Mouse (Mus musculus): Measurements from ENCODE around the gene Gm28490. TPM values are rescaled to one million over a fixed set of nuclear protein-coding genes. Genes with fewer than 3 reads are reported as not detected.
"Not testable (repeated sequence)": the region's sequence is repeated elsewhere in the genome, so short reads cannot be mapped to it uniquely, and the experiment has no call there.

Gm28490 gene
- not detected in 2 replicates for polyA plus RNA-seq (2012; rRNA removed)

DNA sequence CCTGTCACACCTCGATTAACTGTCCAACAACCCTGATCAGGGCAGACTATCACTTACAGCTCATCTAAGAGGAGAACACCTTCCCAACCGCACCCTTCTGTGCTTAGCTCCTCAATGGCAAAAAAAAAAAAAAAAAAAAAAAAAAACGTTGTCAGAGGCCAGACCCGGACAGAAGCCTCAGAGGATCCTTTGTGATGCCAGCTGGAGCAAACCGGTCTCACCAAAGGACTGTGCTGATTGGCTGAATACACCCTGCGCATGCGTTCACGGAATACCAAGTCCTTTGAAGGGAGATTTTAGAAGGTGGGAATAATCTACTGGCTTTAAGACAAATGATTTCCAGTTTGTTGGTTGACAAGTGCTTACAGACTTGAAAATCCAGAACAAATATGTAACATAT lies at the start of gene Gm28490:
TSS of gene Gm28490 (minus strand) at position 101 of the 400 bp plus-strand sequence.
- not testable (repeated sequence) for DNase-seq (ENCODE audit: low read depth)
